Mouse (Mus musculus): ENCODE data around the gene Brap. TPM values are rescaled to one million over a fixed set of nuclear protein-coding genes. Genes with fewer than 3 reads are reported as not detected.

Gene Brap
- total RNA-seq, 2 experiments from 2014 or later = 53.2 to 54.0 TPM

DNA sequence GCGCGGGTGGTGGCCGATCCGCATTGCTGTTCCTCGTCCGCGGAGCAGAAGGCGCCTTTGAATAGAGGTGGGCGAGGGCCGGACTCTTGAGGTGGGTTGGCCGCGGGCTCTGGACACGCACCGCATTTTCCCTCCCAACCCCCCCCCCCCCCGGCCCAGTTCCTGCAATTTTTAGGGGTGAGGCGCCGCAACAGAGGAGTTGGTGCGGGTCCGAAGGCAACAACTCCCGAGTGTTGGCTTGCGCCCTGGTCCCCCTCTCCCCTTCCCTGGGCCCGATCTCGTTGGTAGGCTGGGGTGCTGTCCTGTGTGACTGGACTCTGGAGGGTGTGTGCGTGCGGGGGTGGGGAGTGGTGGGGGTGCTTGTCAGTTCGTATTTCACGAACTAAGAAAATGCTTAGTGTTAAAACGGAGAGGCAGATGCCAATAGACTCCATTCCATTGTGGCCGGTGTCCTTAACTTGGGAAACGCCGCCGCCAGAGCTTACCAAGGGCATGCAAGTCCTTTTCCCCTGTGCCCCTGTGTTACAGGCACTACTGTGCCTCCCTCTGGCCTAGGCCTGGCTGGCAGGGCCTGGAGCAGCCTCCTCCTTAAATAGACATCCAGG lies 52.7 kb downstream of the Brap start:
- peak; percentile 41 to 52 for DNase-seq (ENCODE audit: low spot score in 2 of 2)

DNA sequence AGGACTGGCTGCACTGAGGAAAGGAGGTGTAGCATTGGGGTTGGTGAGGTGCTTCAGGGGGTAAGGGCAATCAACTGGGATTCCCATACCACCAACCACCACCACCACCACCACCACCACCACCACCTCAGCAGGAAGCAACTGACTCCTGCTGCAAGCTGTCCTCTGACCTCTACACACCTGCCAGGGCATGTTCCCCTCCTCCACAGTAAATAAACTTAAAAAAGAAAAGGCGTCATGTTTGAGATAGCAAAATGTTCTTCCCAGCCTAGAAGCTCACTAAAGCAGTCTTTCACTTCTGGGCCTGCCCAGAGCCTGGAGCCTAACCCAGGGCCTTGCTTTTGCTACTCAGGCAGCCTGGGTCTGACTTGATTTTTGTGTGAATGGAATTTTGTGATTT lies 54.0 kb downstream of the Brap start:
- DNase-seq (ENCODE audit: low spot score in 2 of 2) = no peak

DNA sequence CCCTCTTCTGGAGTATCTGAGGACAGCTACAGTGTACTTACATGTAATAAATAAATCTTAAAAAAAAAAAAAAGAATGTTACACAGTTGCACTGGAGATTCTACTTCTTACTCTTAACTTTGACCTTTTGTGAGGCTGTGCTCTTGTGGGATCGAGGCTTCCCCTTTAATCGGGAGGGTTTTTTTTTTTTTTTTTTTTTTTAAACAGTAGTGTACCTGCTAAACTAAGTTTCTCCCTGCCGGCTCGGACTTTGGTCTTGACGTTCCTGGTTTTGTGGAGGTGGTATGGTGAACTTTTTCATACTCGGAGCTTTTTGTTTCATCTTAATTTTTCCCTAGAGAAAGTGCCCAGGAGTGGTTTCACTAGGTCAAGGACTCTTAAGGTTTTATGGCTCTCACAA lies 54.6 kb downstream of the Brap start:
- no peak for DNase-seq (ENCODE audit: low spot score in 2 of 2)

- DNase-seq (ENCODE audit: low spot score in 2 of 2) = no peak
Observed at GRCm38 (mm10) chr5:121718462-121718861, 58.1 kb downstream of the Brap start.

DNA sequence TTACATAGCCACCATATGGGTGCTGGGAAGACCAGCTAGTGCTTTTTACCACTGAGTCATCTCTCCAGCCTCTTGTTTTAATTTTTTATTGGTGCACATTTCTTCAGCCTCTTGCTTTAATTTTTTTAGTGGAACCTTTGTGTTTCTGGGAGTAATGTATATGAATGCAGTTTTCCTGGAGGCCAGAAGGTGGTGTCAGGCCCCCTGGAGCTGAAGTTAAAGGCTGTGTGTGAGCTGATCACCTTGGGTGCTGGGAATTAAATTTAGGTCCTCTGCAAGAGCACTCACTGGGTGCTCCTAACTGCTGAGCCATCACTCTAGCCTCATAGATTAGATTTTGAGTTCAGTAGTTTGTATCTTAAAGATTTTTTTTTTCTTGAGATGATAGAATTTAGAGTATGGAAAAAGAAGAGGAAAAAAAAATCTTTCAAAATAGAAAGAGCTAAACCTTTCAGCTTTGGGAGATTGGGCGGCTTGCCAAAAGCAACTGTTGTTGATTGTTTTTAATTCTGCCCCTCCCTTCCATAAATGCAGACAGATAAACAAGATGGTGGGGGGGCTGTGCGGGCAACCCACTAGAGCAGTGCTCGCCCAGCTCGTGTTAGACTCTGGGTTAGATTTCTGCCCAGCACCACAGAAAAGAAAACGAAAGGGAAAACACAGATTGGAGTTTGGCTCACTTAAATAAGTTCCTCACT lies 60.7 kb downstream of the Brap start:
- no peak for DNase-seq (ENCODE audit: low spot score in 2 of 2)

GRCm38 (mm10) chr5:121721841-121722240 lies 61.5 kb downstream of the Brap start:
- DNase-seq (ENCODE audit: low spot score in 2 of 2) = no peak

- no peak for DNase-seq (ENCODE audit: low spot score in 2 of 2)
Observed at GRCm38 (mm10) chr5:121724678-121725077, 64.3 kb downstream of the Brap start.

DNA sequence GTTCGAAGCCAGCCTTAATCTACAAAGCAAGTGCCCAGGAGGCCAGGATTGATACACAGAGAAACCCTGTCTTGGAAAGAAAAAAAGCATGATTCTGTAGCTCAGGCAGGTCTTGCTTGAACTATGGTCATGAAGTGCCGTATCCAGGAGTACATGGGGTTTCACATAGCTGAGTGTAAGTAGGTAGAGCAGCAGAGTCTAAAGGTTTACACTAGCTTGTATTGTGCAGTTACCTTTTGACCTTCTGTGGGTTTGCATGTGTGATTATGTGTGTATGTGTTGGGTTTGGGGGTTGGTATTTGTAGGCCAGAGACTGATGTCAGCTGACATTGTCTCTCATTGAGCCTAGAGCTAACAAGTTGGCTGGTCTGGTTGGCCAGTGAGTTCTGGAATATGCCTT lies 69.7 kb downstream of the Brap start:
- no peak for DNase-seq (ENCODE audit: low spot score in 2 of 2)

GRCm38 (mm10) chr5:121736641-121737040 lies 76.3 kb downstream of the Brap start:
- no peak for DNase-seq (ENCODE audit: low spot score in 2 of 2)

Other genes with a start within 250 kb of the Brap start
- 1 to 10 TPM; 4.4 to 5.4 TPM for gene Tmem116, start 208.7 kb upstream of the Brap start, total RNA-seq (2021)
- gene Erp29, start 208.1 kb upstream of the Brap start, total RNA-seq (2021) = 100 to 1,000 TPM; 154 to 170 TPM
- under 1 TPM in 1 of 2 experiments, not detected in 1; 0.11 TPM for gene Adam1b, start 157.1 kb upstream of the Brap start, total RNA-seq (2021)
- gene Adam1a, start 115.1 kb upstream of the Brap start, total RNA-seq (2021) = 10 to 100 TPM; 10.3 to 10.5 TPM
- not detected for gene Gm42878, start 115.1 kb upstream of the Brap start, total RNA-seq (2021)
- 10 to 100 TPM; 78.4 to 84.6 TPM for gene Mapkapk5, start 114.7 kb upstream of the Brap start, total RNA-seq (2021)
- gene Aldh2, start 66.7 kb upstream of the Brap start, total RNA-seq (2021) = 10 to 100 TPM; 90.7 to 93.9 TPM
- 1 to 10 TPM; 4.4 to 5.4 TPM for gene Acad12, start 41.6 kb upstream of the Brap start, total RNA-seq (2021)
- gene Acad10, start within 50 bp of the Brap start, total RNA-seq (2021) = 1 to 10 TPM; 2.6 to 3.3 TPM
- gene Atxn2, start 50.8 kb downstream of the Brap start, total RNA-seq (2021) = 100 to 1,000 TPM; 204 to 220 TPM
- gene Sh2b3, start 177.1 kb downstream of the Brap start, total RNA-seq (2021) = 10 to 100 TPM; 16.5 to 16.7 TPM
- 10 to 100 TPM; 12.1 to 12.2 TPM for gene Pheta1, start 188.4 kb downstream of the Brap start, total RNA-seq (2021)

Data from layer of hippocampus, postnatal 10 days (tissue).